Mouse (Mus musculus) heart, embryonic 11.5 days (tissue): ENCODE results near the gene Cela1. TPM values are rescaled to one million over a fixed set of nuclear protein-coding genes. Genes with fewer than 3 reads are reported as not detected.

ENCODE experiments used
- ATAC-seq: fragments of 200-750 bp; cut with Nextera tagmentation; replicated peaks from 2 replicates; pipeline ENCODE4 v1.8.0; 2017; ENCODE audit warnings: moderate library complexity; ENCODE audit not compliant: insufficient number of reproducible peaks, low FRiP score, low TSS enrichment
- H3K27ac ChIP-seq: fragments of 300-500 bp; sonication (generic); 2 replicates; pipeline ENCODE4 v1.5.1; 2014; ENCODE audit warnings: mild to moderate bottlenecking, low read depth, low read length
- H3K27me3 ChIP-seq: fragments of 300-500 bp; sonication (generic); 2 replicates; pipeline ENCODE4 v1.6.1; 2014; ENCODE audit warnings: mild to moderate bottlenecking, low read length, mixed read lengths; ENCODE audit not compliant: control insufficient read depth, insufficient read depth
- H3K36me3 ChIP-seq: fragments of 300-500 bp; sonication (generic); 2 replicates; pipeline ENCODE4 v1.6.1; 2014; ENCODE audit warnings: mild to moderate bottlenecking, low read length, moderate library complexity, mixed read lengths; ENCODE audit not compliant: control insufficient read depth, insufficient read depth
- H3K4me1 ChIP-seq: fragments of 300-500 bp; sonication (generic); 2 replicates; pipeline ENCODE4 v1.6.1; 2014; ENCODE audit warnings: low read length; ENCODE audit not compliant: control insufficient read depth, insufficient read depth
- H3K4me2 ChIP-seq: fragments of 300-500 bp; sonication (generic); 2 replicates; pipeline ENCODE4 v1.6.1; 2014; ENCODE audit warnings: mild to moderate bottlenecking, moderate library complexity
- H3K4me3 ChIP-seq: fragments of 300-500 bp; sonication (generic); 2 replicates; pipeline ENCODE4 v1.5.1; 2014; ENCODE audit warnings: low read depth, low read length
- H3K9ac ChIP-seq: fragments of 300-500 bp; sonication (generic); 2 replicates; pipeline ENCODE4 v1.6.1; 2014; ENCODE audit warnings: mild to moderate bottlenecking, low read depth, low read length, moderate library complexity
- H3K9me3 ChIP-seq: fragments of 300-500 bp; sonication (generic); replicated peaks from 2 replicates; pipeline ENCODE4 v1.6.1; 2016; ENCODE audit warnings: low read length; ENCODE audit not compliant: control insufficient read depth
- WGBS: fragments of 180-500 bp; shearing (Covaris S2); extraction: QIAGEN DNeasy Blood & Tissue Kit; methylation state at CpG from one replicate; pipeline ENCODE4 v1.1.7; 2014; ENCODE audit not compliant: insufficient replicate concordance; 5-methylcytosine and 5-hydroxymethylcytosine counted together
- polyA plus RNA-seq: library from polyadenylated mRNA; unstranded; fragments of >200 nt; fragmentation: Nextera tagmentation; extraction: Ambion mirVana; gene quantifications from 2 replicates; pipeline ENCODE4 v1.2.1, GENCODE M21; 2014

Cela1 gene
- polyA plus RNA-seq, 1 experiment from 2014 or later, result 1.6 TPM

DNA sequence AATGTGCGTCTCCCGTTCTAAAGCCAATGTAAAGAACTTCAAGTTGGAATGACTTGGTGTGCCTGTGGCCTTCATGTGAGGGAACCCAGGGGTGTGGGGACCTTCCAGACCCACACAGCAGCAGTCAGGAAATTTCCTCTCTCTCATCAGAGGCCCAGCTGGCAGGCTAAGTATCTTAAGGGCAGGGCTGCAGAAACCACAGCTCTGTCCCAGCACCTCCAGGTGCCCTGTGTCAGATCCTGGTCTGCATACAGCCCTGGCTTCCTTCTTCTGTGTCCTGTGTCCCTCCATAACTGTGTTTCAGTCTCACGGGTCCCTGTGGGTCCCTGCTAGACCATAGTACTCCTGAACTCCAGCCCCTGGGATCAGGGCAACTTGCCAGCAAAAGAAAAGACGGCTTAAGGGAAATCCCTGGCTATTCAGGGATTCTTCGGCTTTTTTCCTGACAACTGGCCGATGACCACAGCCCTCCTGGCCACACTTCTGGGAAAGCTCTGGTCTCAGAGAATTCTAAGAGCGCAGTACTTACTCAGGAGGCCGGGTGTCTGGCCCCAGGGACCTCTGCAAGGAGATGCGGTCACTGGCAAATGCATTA is 27.8 kb upstream of the Cela1 start:
- Histone ChIP-seq H3K9me3 (no peaks in the 10 kb centered on the region), H3K4me2 (no peak overlapping the region), H3K4me3 (no peak overlapping the region), H3K36me3 (no peaks in the 10 kb centered on the region), H3K27ac (no peak overlapping the region), H3K4me1 (no peaks in the 10 kb centered on the region), H3K9ac (no peak overlapping the region), H3K27me3 (peaks cover 4% of the 10 kb centered on the region; the same call in 1 of the 2 replicates)
- 70% methylated on average over 9 of the region's 9 CpGs for WGBS
- ATAC-seq, result no peak

DNA sequence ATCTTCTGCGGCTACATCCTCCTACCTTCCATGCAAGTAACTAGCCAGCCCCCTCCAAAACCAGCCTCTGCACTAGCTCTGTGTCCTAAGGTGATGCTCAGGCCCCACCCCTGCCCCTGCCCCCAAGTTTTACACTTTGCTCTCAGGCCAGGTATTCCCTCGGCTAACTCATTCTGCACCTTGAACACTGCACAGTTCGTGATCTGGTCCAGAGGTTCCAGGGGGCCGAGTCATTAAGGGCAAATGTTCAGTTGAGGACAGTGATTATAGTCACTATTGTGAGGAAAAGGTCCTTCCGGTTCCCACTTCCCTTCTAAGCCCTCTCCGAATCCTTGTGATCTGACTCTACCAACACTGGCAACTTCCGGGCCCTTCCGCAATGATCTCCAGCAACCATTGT is 26.7 kb upstream of the Cela1 start:
- no peak for ATAC-seq
- Histone ChIP-seq H3K9me3 (no peaks in the 10 kb centered on the region), H3K36me3 (no peaks in the 10 kb centered on the region), H3K4me2 (no peak overlapping the region), H3K4me1 (no peaks in the 10 kb centered on the region), H3K27me3 (peaks cover 4% of the 10 kb centered on the region; the same call in 1 of the 2 replicates), H3K4me3 (no peak overlapping the region), H3K27ac (no peak overlapping the region), H3K9ac (no peak overlapping the region)
- 79% methylated on average over 8 of the region's 8 CpGs for WGBS

- Histone ChIP-seq H3K9me3 (no peaks in the 10 kb centered on the region), H3K27ac (no peak overlapping the region), H3K4me1 (no peaks in the 10 kb centered on the region), H3K36me3 (no peaks in the 10 kb centered on the region), H3K27me3 (no peaks in the 10 kb centered on the region; the same call in 1 of the 2 replicates), H3K4me2 (no peak overlapping the region), H3K4me3 (no peak overlapping the region), H3K9ac (no peak overlapping the region)
- no peak for ATAC-seq
- WGBS, result 60% methylated on average over 6 of the region's 6 CpGs
These were observed 23.1 kb upstream of the Cela1 start for GRCm38 (mm10) chr15:100710838-100711237.

DNA sequence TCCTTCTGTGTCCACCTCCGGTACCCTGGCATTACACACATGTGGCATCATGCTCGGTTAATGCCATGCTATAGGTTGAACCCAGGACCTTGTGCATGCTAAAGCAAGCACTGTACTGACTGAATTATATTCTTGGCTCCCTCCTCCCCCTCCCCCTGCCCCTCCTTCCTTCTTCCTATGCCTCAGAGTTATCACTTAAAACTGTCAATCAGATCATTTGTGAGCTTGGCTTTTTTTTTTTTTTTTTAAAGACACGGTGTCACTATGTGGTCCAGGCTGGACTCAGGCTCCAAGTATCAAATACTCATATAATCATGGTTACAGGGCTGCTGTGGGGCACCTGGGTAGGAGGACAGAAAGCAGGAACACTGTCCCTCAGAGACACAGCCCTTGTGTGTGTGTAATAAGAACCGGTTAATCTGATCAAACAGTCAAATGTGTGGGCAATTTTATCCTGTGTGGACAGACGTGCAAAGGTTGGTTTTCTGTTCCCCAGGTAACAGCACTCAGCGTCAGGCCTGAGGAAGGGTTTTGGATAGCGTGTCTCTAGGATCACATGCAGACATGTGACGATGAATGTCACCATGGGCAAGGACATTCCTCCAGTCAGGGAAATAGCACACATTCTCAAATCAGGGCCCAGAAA is 20.8 kb upstream of the Cela1 start:
- ATAC-seq, result no peak
- H3K4me3 ChIP-seq, result no peak overlapping the region
- peaks cover 5% of the 10 kb centered on the region; the same call in 1 of the 2 replicates for H3K4me1 ChIP-seq
- peaks cover 8% of the 10 kb centered on the region for H3K27me3 ChIP-seq
- no peak overlapping the region for H3K9ac ChIP-seq
- no peaks in the 10 kb centered on the region for H3K36me3 ChIP-seq
- no peak overlapping the region for H3K27ac ChIP-seq
- H3K9me3 ChIP-seq, result no peaks in the 10 kb centered on the region
- 67% methylated on average over 8 of the region's 8 CpGs for WGBS
- H3K4me2 ChIP-seq, result no peak overlapping the region

DNA sequence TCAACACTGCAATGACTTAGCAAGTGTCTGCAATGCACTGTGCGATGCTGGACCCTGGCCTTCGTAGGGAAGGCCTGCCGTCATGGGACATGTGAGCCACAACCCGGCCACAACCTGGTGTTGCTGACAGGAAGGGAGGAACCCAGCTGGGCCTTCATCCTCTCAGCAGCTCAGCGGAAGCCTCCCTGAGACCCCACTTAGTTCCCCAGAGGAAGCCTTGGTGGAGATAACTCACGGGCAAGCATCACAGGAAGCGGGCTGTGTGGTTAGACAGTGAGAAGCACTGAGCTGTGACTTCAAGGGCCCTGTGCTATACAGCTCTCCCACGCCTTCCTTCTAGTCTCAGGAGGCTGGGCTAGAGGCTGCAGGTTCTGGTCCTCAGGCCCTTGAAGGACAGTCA is 18.5 kb upstream of the Cela1 start:
- 40% methylated on average over 8 of the region's 8 CpGs for WGBS
- Histone ChIP-seq H3K27me3 (peaks cover 16% of the 10 kb centered on the region), H3K9me3 (no peaks in the 10 kb centered on the region), H3K36me3 (no peaks in the 10 kb centered on the region), H3K4me1 (peaks cover 5% of the 10 kb centered on the region; the same call in 1 of the 2 replicates), H3K4me2 (no peak overlapping the region), H3K4me3 (no peak overlapping the region), H3K27ac (no peak overlapping the region), H3K9ac (no peak overlapping the region)
- no peak for ATAC-seq

DNA sequence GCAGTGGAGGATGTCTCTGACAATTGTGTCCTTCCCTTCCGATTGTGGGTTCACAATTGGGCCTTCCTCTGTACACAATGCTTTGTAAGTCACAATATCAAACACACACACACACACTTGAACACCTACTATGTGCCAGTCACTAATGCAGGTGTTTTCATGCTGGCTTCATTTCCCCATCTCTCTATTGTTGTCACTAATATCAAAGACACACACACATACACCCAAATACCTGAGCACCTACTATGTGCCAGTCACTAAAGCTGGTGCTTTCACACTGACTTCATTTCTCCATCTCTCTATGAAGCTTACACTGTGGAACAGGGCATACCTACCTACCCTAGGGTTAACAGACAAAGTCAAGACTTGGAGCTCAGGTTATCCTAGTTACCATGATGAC is 17.7 kb upstream of the Cela1 start:
- ATAC-seq, result no peak
- peaks cover 16% of the 10 kb centered on the region for H3K27me3 ChIP-seq
- H3K9me3 ChIP-seq, result no peaks in the 10 kb centered on the region
- H3K27ac ChIP-seq, result no peak overlapping the region
- H3K4me3 ChIP-seq, result no peak overlapping the region
- no peak overlapping the region for H3K4me2 ChIP-seq
- peaks cover 5% of the 10 kb centered on the region; the same call in 1 of the 2 replicates for H3K4me1 ChIP-seq
- WGBS, result 76% methylated on average over 1 of the region's 1 CpGs
- H3K9ac ChIP-seq, result no peak overlapping the region
- no peaks in the 10 kb centered on the region for H3K36me3 ChIP-seq

DNA sequence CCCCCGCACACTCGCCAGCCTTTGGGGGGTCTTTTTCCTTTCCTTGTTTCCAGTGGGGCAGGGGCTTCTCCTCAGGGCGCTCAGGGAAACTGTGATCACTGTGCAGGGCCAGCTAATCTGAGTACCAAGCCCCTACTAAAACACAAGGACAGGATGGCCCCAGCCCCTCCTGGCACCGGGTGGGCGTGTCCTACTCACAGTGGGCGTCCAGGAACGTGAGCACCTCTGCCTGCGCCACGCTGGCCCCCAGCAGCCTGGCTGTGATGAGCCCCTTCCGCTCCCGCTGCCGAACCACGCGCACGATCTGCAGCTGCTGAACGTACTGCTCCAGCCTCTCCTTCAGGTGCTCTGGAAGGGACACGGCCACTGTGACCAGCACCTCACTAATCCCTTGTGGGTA is 16.2 kb upstream of the Cela1 start:
- 5% methylated on average over 17 of the region's 17 CpGs for WGBS
- no peaks in the 10 kb centered on the region for H3K9me3 ChIP-seq
- H3K27ac ChIP-seq, result no peak overlapping the region
- ATAC-seq, result no peak
- H3K27me3 ChIP-seq, result peaks cover 16% of the 10 kb centered on the region
- H3K36me3 ChIP-seq, result no peaks in the 10 kb centered on the region
- H3K4me2 ChIP-seq, result peak overlapping the region; percentile 51
- H3K4me1 ChIP-seq, result peaks cover 5% of the 10 kb centered on the region; the same call in 1 of the 2 replicates
- no peak overlapping the region for H3K9ac ChIP-seq
- peak overlapping the region; percentile 22 for H3K4me3 ChIP-seq

DNA sequence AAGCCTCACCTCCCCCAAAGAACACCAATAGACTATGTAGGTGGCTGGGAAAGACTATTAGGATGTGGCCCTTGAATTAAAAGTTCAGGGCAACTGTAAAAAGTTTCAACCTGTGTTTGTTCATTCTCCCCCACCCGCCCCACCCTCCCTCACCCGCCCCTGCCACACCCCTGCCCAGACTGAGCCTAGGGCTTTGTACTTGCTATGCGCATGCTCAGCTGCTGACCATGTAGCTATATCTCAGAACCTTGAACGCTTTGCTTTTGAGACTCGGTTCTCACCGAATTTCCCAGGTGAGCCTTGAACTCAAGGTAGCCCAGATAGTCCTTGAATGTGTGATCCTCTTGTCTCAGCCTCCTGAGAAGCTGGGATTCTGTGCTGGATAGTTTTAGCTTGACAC is 14.1 kb upstream of the Cela1 start:
- no peak for ATAC-seq

DNA sequence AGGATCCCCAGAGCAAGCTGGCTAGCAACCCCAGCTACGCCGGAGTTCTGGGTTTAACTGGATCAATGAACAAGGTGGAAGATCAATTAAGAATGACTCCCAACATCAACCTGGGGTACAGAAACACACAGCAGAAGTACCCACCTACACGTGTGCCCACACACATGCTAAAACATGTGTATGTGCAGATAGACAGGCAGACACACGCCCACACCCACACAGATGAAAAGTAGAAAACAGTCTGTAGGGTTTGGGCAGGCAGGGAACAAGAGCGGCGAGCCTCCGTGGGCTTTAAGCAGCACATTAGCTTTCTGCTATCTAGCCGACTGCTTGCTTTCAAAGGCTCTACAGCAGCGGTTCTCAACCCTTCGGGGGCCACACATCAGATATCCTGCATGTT is 13.4 kb upstream of the Cela1 start:
- Histone ChIP-seq H3K4me3 (no peak overlapping the region), H3K36me3 (no peaks in the 10 kb centered on the region), H3K4me2 (no peak overlapping the region), H3K4me1 (peaks cover 5% of the 10 kb centered on the region; the same call in 1 of the 2 replicates), H3K27ac (no peak overlapping the region), H3K9ac (no peak overlapping the region), H3K27me3 (peaks cover 16% of the 10 kb centered on the region), H3K9me3 (no peaks in the 10 kb centered on the region)
- no peak for ATAC-seq
- 64% methylated on average over 10 of the region's 10 CpGs for WGBS

More for the DNA sequence above, 14.1 kb upstream of the Cela1 start:
- Histone ChIP-seq H3K4me3 (no peak overlapping the region), H3K27ac (no peak overlapping the region), H3K4me1 (peaks cover 5% of the 10 kb centered on the region; the same call in 1 of the 2 replicates), H3K4me2 (no peak overlapping the region), H3K27me3 (peaks cover 16% of the 10 kb centered on the region), H3K9me3 (no peaks in the 10 kb centered on the region), H3K36me3 (no peaks in the 10 kb centered on the region), H3K9ac (no peak overlapping the region)
- 54% methylated on average over 6 of the region's 6 CpGs for WGBS
